Comparison of ENCODE assay signal across 30 mouse cellular contexts in the genomic region with DNA sequence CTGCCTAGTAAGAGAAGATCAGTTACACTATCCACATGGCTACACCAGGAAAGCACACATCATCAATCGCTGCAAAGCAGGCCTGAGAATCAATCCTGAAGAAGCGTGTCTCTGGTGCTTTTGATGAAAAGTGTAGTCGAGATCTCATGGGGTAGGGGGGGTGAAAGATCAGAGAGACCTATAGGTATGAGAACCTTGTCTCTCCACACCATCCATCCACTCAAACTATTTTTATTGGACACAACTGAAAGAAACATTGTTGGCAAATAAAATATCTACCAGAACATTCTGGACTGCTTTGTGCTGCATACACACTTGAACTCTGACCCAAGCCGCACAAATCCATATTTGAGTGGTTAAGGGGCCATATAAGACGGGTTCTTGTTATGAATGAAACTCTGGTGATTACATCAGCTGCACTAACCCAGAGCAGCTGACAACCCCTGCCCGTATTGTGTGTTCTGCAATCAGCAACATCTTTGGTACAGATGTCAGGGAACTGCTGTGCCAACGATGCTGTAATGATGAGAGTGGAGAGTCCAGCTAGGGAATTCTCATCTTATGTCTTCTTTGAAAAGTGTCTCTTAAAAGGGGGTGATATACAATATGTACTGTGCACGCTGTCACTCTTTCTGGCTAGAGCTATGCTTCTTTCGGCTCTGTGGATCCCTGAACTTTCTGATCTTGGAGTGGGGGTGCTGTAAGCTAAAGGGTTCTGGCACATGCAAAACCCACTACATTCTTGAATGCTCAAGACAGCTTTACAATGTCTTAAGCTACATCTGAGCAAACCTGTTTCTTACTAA.
DNase-seq lines count a peak whose midpoint lies in the region; ATAC-seq and TF ChIP-seq lines count a peak whose summit lies in the region.
"Had no signal": no experiment of that assay in that cellular context is flagged by ENCODE, and none has a peak within 500 bp of the region (broad histone marks: within the 10 kb centered on the region; RNA-seq: fewer than 3 reads in every experiment).

No protein-coding gene starts in this region.

- DNase-seq in limb, embryonic 11.5 days (ENCODE audit: low spot score), result no peak
- DNase-seq in limb, embryonic 10.5 days (ENCODE audit: low spot score), result no peak
- no peak for DNase-seq in cerebellum, adult 9-10 months
- no peak for DNase-seq in heart, adult 2 months
- DNase-seq: adrenal gland, adult 2 months; cerebellum, adult 2 months; cerebellum, postnatal 25 days; gastrocnemius, postnatal 25 days; heart, adult 11 months; heart, postnatal 36 days; kidney, postnatal 14 days; layer of hippocampus, adult 9-11 months; right cerebral cortex, adult 18-20 months; right cerebral cortex, postnatal 4 days; thymus, adult 2 months; thymus, postnatal 36 days had no signal

- no peaks in the 10 kb centered on the region for H3K9me3 ChIP-seq in limb, embryonic 11.5 days (ENCODE audit: control insufficient read depth, low read length)
- no peaks in the 10 kb centered on the region for H3K9me3 ChIP-seq in limb, embryonic 10.5 days (replicated peaks)
- no peaks in the 10 kb centered on the region for H3K9me3 ChIP-seq in embryonic facial prominence, embryonic 13.5 days
- no peaks in the 10 kb centered on the region for H3K9me3 ChIP-seq in limb, embryonic 13.5 days
- H3K9me3 ChIP-seq: forebrain, embryonic 10.5 days; hindbrain, embryonic 12.5 days; liver, embryonic 15.5 days; lung, embryonic 15.5 days; midbrain, embryonic 10.5 days; neural tube, embryonic 12.5 days had no signal

- peak; percentile 65; the same call in 1 of the 2 replicates for ATAC-seq in limb, embryonic 11.5 days (ENCODE audit: insufficient number of reproducible peaks, low FRiP score, low TSS enrichment, low read depth)
- peak; percentile 67; the same call in 1 of the 2 replicates for ATAC-seq in embryonic facial prominence, embryonic 13.5 days (ENCODE audit: insufficient number of reproducible peaks, insufficient read depth, low FRiP score, low TSS enrichment, low read depth)
- peak; percentile 75 for ATAC-seq in limb, embryonic 13.5 days (ENCODE audit: low FRiP score, low read depth)
- no peak for ATAC-seq in inflammation-experienced regulatory T-cells, adult 6 months
- ATAC-seq: CD4-positive, CD25-positive, alpha-beta regulatory T cell, adult 4 months; forebrain, embryonic 16.5 days; intestine, postnatal 0 days had no signal

- whole genome bisulfite sequencing in limb, embryonic 11.5 days, result 58% methylated on average over 9 of the region's 9 CpGs
- WGBS in limb, embryonic 10.5 days, result 68% methylated on average over 9 of the region's 9 CpGs
- 46% methylated on average over 9 of the region's 9 CpGs for whole genome bisulfite sequencing in embryonic facial prominence, embryonic 13.5 days
- WGBS in limb, embryonic 13.5 days, result 44% methylated on average over 9 of the region's 9 CpGs
- WGBS in heart, adult 2 months, result 88% methylated on average over 9 of the region's 9 CpGs

- TF ChIP-seq CTCF in heart, adult 2 months (IDR thresholded peaks at IDR 0.05), result no peak

- TF ChIP-seq EP300 in heart, adult 2 months (IDR thresholded peaks at IDR 0.05; ENCODE audit: insufficient read depth, low read depth, low read length), result no peak

- H3K27me3 ChIP-seq in limb, embryonic 11.5 days (ENCODE audit: control insufficient read depth, insufficient read depth, low read length), result no peaks in the 10 kb centered on the region
- H3K27me3 ChIP-seq in limb, embryonic 10.5 days (ENCODE audit: low read depth, poor library complexity, severe bottlenecking), result no peaks in the 10 kb centered on the region
- no peaks in the 10 kb centered on the region for H3K27me3 ChIP-seq in embryonic facial prominence, embryonic 13.5 days
- H3K27me3 ChIP-seq in limb, embryonic 13.5 days, result no peaks in the 10 kb centered on the region
- H3K27me3 ChIP-seq in heart, adult 2 months (ENCODE audit: control insufficient read depth, insufficient read depth, low read length), result no peaks in the 10 kb centered on the region
- H3K27me3 ChIP-seq: hindbrain, embryonic 12.5 days; liver, embryonic 15.5 days; lung, embryonic 15.5 days; neural tube, embryonic 12.5 days had no signal

- no peak overlapping the region for H3K4me2 ChIP-seq in limb, embryonic 11.5 days (ENCODE audit: low read depth, severe bottlenecking)
- H3K4me2 ChIP-seq in embryonic facial prominence, embryonic 13.5 days, result no peak overlapping the region
- no peak overlapping the region for H3K4me2 ChIP-seq in limb, embryonic 13.5 days (replicated peaks)
- H3K4me2 ChIP-seq: heart, embryonic 11.5 days; hindbrain, embryonic 12.5 days; liver, embryonic 15.5 days; lung, embryonic 15.5 days; neural tube, embryonic 12.5 days had no signal

- no peak for TF ChIP-seq POLR2A in heart, adult 2 months (IDR thresholded peaks at IDR 0.05; ENCODE audit: insufficient read depth, low read depth, low read length)

- H3K27ac ChIP-seq in limb, embryonic 11.5 days (replicated peaks; ENCODE audit: low read depth, low read length), result no peak overlapping the region
- H3K27ac ChIP-seq in limb, embryonic 10.5 days, result no peak overlapping the region
- H3K27ac ChIP-seq in embryonic facial prominence, embryonic 13.5 days, result peak overlapping the region; percentile 8; the same call in 1 of the 2 replicates
- peak overlapping the region; percentile 23; the same call in 1 of the 2 replicates for H3K27ac ChIP-seq in limb, embryonic 13.5 days
- no peak overlapping the region for H3K27ac ChIP-seq in heart, adult 2 months
- H3K27ac ChIP-seq: forebrain, embryonic 10.5 days; hindbrain, embryonic 12.5 days; liver, embryonic 15.5 days; lung, embryonic 15.5 days; midbrain, embryonic 10.5 days; neural tube, embryonic 12.5 days had no signal

- no peak overlapping the region for H3K4me3 ChIP-seq in limb, embryonic 11.5 days (ENCODE audit: low read depth, low read length)
- H3K4me3 ChIP-seq in limb, embryonic 10.5 days, result no peak overlapping the region
- H3K4me3 ChIP-seq in embryonic facial prominence, embryonic 13.5 days, result no peak overlapping the region
- H3K4me3 ChIP-seq in limb, embryonic 13.5 days, result no peak overlapping the region
- no peak overlapping the region for H3K4me3 ChIP-seq in heart, adult 2 months
- H3K4me3 ChIP-seq: forebrain, embryonic 10.5 days; hindbrain, embryonic 12.5 days; liver, embryonic 15.5 days; lung, embryonic 15.5 days; midbrain, embryonic 10.5 days; myocyte; neural tube, embryonic 12.5 days had no signal

- intact Hi-C loops in heart, adult 2 months (cut with DNase I), result no loop called here

- H3K4me1 ChIP-seq in limb, embryonic 11.5 days (ENCODE audit: control insufficient read depth, insufficient read depth, low read length), result 0 out of 2 replicates have a peak, but pooled peaks cover 2% of the 10 kb centered on the region
- H3K4me1 ChIP-seq in limb, embryonic 10.5 days, result peaks cover 18% of the 10 kb centered on the region
- peaks cover 15% of the 10 kb centered on the region for H3K4me1 ChIP-seq in embryonic facial prominence, embryonic 13.5 days
- peaks cover 18% of the 10 kb centered on the region for H3K4me1 ChIP-seq in limb, embryonic 13.5 days
- no peaks in the 10 kb centered on the region for H3K4me1 ChIP-seq in heart, adult 2 months (ENCODE audit: control insufficient read depth, insufficient read depth, low read length)
- H3K4me1 ChIP-seq: forebrain, embryonic 10.5 days; hindbrain, embryonic 12.5 days; liver, embryonic 15.5 days; lung, embryonic 15.5 days; midbrain, embryonic 10.5 days; neural tube, embryonic 12.5 days had no signal

- no peaks in the 10 kb centered on the region for H3K36me3 ChIP-seq in limb, embryonic 11.5 days (ENCODE audit: control insufficient read depth, insufficient read depth, low read length)
- no peaks in the 10 kb centered on the region for H3K36me3 ChIP-seq in limb, embryonic 10.5 days
- H3K36me3 ChIP-seq in embryonic facial prominence, embryonic 13.5 days, result no peaks in the 10 kb centered on the region
- no peaks in the 10 kb centered on the region for H3K36me3 ChIP-seq in limb, embryonic 13.5 days
- H3K36me3 ChIP-seq in heart, adult 2 months (ENCODE audit: control insufficient read depth, insufficient read depth, low read length), result no peaks in the 10 kb centered on the region
- H3K36me3 ChIP-seq: forebrain, embryonic 10.5 days; hindbrain, embryonic 12.5 days; liver, embryonic 15.5 days; lung, embryonic 15.5 days; midbrain, embryonic 10.5 days; neural tube, embryonic 12.5 days had no signal

- H3K9ac ChIP-seq in limb, embryonic 11.5 days (ENCODE audit: low read length), result no peak overlapping the region
- H3K9ac ChIP-seq in embryonic facial prominence, embryonic 13.5 days, result no peak overlapping the region
- H3K9ac ChIP-seq in limb, embryonic 13.5 days, result no peak overlapping the region
- H3K9ac ChIP-seq in heart, adult 2 months (ENCODE audit: low read depth, low read length), result no peak overlapping the region
- H3K9ac ChIP-seq: hindbrain, embryonic 12.5 days; liver, embryonic 15.5 days; lung, embryonic 15.5 days; neural tube, embryonic 12.5 days had no signal

- H3K79me2 ChIP-seq in heart, adult 2 months (replicated peaks; ENCODE audit: control insufficient read depth, insufficient read depth, low read length), result no peaks in the 10 kb centered on the region

Comparison
In these comparisons a context has a peak if more than half of its experiments do, and no peak if none do; other contexts are left out.
1. H3K27ac ChIP-seq: peak in embryonic facial prominence, embryonic 13.5 days (single experiment) and limb, embryonic 13.5 days (single experiment); none in limb, embryonic 11.5 days (single experiment), limb, embryonic 10.5 days (single experiment) and heart, adult 2 months (single experiment).